Mouse (Mus musculus) midbrain, postnatal 0 days (tissue): ENCODE results near the gene Unc5a. TPM values are rescaled to one million over a fixed set of nuclear protein-coding genes. Genes with fewer than 3 reads are reported as not detected.
A peak's percentile ranks its signal among the peaks of the same experiment; 100 is the strongest.

Experiments
- ATAC-seq: fragments of 200-750 bp; cut with Nextera tagmentation; 2 replicates; pipeline ENCODE4 v1.8.0; 2017; ENCODE audit warnings: moderate number of reproducible peaks, mild to moderate bottlenecking, moderate TSS enrichment, moderate library complexity; ENCODE audit not compliant: low FRiP score
- DNase-seq: peaks from one replicate; pipeline ENCODE4 v3.0.0-alpha.2; 2015; ENCODE audit warnings: low spot score
- H3K27ac ChIP-seq: fragments of 300-500 bp; sonication (generic); 2 replicates; pipeline ENCODE4 v1.5.1; 2014; ENCODE audit warnings: low read depth, mild to moderate bottlenecking, low read length, mixed read lengths
- H3K27me3 ChIP-seq: fragments of 300-500 bp; sonication (generic); 2 replicates; pipeline ENCODE4 v1.6.1; 2014; ENCODE audit warnings: low read length, control low read depth, mixed read lengths; ENCODE audit not compliant: insufficient read depth
- H3K36me3 ChIP-seq: fragments of 300-500 bp; sonication (generic); 2 replicates; pipeline ENCODE4 v1.6.1; 2014; ENCODE audit warnings: low read length, control low read depth, mixed read lengths; ENCODE audit not compliant: insufficient read depth
- H3K4me1 ChIP-seq: fragments of 300-500 bp; sonication (generic); 2 replicates; pipeline ENCODE4 v1.6.1; 2014; ENCODE audit warnings: mild to moderate bottlenecking, control low read depth, antibody characterized with exemption, low read length, mixed read lengths; ENCODE audit not compliant: insufficient read depth
- H3K4me2 ChIP-seq: fragments of 300-500 bp; sonication (generic); 2 replicates; pipeline ENCODE4 v1.6.1; 2014; ENCODE audit warnings: low read depth, mild to moderate bottlenecking, low read length, mixed read lengths; ENCODE audit not compliant: poor library complexity, severe bottlenecking
- H3K4me3 ChIP-seq: fragments of 300-500 bp; sonication (generic); 2 replicates; pipeline ENCODE4 v1.5.1; 2014; ENCODE audit warnings: low read depth, mild to moderate bottlenecking, low read length, moderate library complexity
- H3K9ac ChIP-seq: fragments of 300-500 bp; sonication (generic); replicated peaks from 2 replicates; pipeline ENCODE4 v1.6.1; 2014; ENCODE audit warnings: mild to moderate bottlenecking, low read length, moderate library complexity, mixed read lengths; ENCODE audit not compliant: poor library complexity, severe bottlenecking
- H3K9me3 ChIP-seq: fragments of 300-500 bp; sonication (generic); 2 replicates; pipeline ENCODE4 v1.6.1; 2016; ENCODE audit warnings: low read length, control low read depth
- CTCF ChIP-seq: IDR thresholded peaks from 2 replicates; pipeline ENCODE4 v1.5.1; 2016; ENCODE audit warnings: antibody characterized with exemption, mild to moderate bottlenecking
- WGBS: fragments of 180-500 bp; shearing (Covaris S2); extraction: QIAGEN DNeasy Blood & Tissue Kit; methylation state at CpG from one replicate; pipeline ENCODE4 v1.1.7; 2014; 5-methylcytosine and 5-hydroxymethylcytosine counted together
- polyA plus RNA-seq: library from polyadenylated mRNA; unstranded; fragments of >200 nt; fragmentation: Nextera tagmentation; extraction: Ambion mirVana; gene quantifications from 2 replicates; pipeline ENCODE4 v1.2.1, GENCODE M21; 2015
- total RNA-seq: library from RNA; depleted of rRNA; stranded (reverse); fragments of >200 nt; gene quantifications from 2 replicates; pipeline ENCODE4 v1.2.3, GENCODE M21; 2014

The Unc5a gene
- total and polyA plus RNA-seq, 2 experiments from 2014 or later, result 14.3 to 29.0 TPM

DNA sequence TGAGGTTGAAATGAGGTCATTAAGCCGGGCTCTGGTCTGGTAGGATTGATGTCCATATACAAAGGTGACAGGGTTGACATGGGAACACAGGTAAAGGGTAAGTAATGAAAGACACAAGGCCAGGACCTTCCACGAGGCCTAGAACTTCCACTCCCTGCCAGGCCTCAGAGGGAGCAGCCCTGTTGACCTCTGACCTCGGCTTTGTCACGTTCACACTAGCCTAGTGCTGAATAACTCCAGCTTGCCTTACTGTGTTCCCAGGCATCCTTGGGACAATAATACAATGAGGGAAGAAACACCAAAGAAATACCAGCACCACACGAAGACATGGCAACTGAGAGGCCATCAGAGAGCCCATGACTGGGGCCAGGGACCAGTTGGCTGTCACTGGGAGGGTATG lies 29.5 kb upstream of the Unc5a start:
- no peak for TF ChIP-seq CTCF
- no peak overlapping the region for H3K27ac ChIP-seq
- DNase-seq (no peak), ATAC-seq (no peak)
- H3K4me1 ChIP-seq, result no peaks in the 10 kb centered on the region
- H3K4me2 ChIP-seq, result no peak overlapping the region
- 37% methylated on average over 5 of the region's 5 CpGs for WGBS
- H3K9ac ChIP-seq, result no peak overlapping the region
- no peaks in the 10 kb centered on the region for H3K9me3 ChIP-seq
- H3K36me3 ChIP-seq, result no peaks in the 10 kb centered on the region
- H3K27me3 ChIP-seq, result no peaks in the 10 kb centered on the region
- H3K4me3 ChIP-seq, result no peak overlapping the region

DNA sequence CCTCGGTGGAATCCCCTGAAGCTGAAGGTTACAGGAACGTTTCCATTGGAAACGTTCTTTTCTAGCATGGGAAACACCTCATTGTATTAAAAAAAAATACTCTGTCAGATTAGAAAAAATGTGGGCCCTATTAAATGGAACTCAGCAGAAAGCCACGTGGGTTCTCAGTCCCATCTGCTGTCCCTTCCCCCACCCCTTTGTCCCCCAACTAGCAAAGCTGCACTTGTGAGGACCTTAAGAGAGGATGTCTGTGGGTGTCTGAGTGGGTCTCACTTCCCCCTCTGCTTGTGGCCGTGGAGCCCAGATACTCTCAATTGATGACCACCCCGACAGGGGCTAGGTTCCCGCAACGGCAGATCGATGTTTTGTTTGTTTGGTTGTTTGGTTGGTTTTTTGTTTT lies 27.5 kb upstream of the Unc5a start:
- TF ChIP-seq CTCF, result no peak
- 72% methylated on average over 9 of the region's 9 CpGs for WGBS
- no peaks in the 10 kb centered on the region for H3K27me3 ChIP-seq
- no peaks in the 10 kb centered on the region for H3K4me1 ChIP-seq
- no peak for ATAC-seq
- H3K9ac ChIP-seq, result no peak overlapping the region
- no peak for DNase-seq
- no peaks in the 10 kb centered on the region for H3K9me3 ChIP-seq
- no peak overlapping the region for H3K27ac ChIP-seq
- no peak overlapping the region for H3K4me2 ChIP-seq
- H3K36me3 ChIP-seq, result no peaks in the 10 kb centered on the region
- H3K4me3 ChIP-seq, result no peak overlapping the region

DNA sequence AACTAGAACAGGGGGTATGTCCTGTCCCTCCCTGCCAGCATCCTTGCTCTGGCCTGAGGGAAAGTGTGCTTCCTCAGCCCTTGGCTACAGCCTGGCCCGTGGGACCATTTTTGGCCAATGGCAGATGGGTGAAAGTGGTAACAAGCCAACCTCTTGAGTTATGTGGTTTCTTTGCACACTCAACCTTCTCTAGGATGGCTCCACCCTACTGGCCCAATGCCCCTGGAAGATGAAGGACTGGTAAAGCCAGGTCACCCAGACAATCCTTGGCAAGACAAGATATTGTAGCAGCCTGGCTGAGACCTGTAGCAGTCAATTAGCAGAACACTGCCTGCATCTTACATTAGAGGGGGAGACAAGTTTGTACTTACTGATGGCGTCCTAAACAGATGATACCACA lies 25.5 kb upstream of the Unc5a start:
- no peak for DNase-seq
- no peaks in the 10 kb centered on the region for H3K36me3 ChIP-seq
- no peaks in the 10 kb centered on the region for H3K9me3 ChIP-seq
- H3K4me2 ChIP-seq, result no peak overlapping the region
- WGBS, result 82% methylated on average over 2 of the region's 2 CpGs
- H3K9ac ChIP-seq, result no peak overlapping the region
- H3K4me1 ChIP-seq, result no peaks in the 10 kb centered on the region
- no peak overlapping the region for H3K27ac ChIP-seq
- TF ChIP-seq CTCF, result no peak
- H3K4me3 ChIP-seq, result no peak overlapping the region
- no peaks in the 10 kb centered on the region for H3K27me3 ChIP-seq
- ATAC-seq, result no peak

DNA sequence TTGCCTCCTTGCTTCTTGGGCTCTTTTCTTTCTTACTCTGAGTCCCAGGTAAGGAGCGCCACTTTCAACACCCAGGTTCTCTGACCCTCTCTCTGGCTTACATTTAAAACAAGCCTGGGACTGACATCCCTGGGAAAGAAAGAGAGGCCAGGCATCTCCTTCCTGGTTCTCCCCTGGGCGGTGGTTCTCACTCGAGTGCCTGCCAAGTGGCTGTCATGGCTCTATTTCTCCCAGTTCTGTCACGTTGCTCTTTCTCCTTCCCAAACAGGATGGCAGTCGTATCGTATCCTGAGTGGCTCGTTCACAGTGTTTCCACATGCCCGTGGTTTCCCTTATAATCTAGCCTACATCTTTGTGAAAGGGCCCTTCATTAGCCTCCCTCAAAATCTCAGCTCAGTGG lies 23.7 kb upstream of the Unc5a start:
- no peaks in the 10 kb centered on the region for H3K36me3 ChIP-seq
- no peaks in the 10 kb centered on the region for H3K9me3 ChIP-seq
- no peak overlapping the region for H3K4me2 ChIP-seq
- DNase-seq (no peak), ATAC-seq (no peak)
- no peaks in the 10 kb centered on the region for H3K27me3 ChIP-seq
- no peaks in the 10 kb centered on the region for H3K4me1 ChIP-seq
- no peak overlapping the region for H3K4me3 ChIP-seq
- H3K9ac ChIP-seq, result no peak overlapping the region
- 69% methylated on average over 8 of the region's 8 CpGs for WGBS
- H3K27ac ChIP-seq, result no peak overlapping the region
- no peak for TF ChIP-seq CTCF

DNA sequence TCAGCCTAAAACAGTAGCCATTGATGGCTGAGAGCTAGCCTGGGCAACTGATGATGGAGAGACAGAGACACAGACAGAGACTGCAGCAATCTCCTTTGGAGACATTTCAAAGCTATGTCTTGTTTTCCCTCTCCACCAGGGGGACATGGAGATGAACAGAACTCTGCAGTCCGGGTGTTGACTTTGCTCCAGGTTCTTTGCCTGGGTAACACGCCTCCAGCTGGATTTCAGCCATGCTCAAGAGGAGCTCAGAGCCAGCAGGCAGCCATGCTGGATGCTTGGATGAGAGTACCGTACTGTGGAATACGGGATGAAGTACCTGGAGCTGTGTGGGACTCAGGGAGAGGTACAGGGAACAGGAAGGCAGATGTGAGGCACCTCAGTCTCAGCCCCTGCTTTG lies 22.6 kb upstream of the Unc5a start:
- WGBS, result 61% methylated on average over 4 of the region's 4 CpGs
- DNase-seq, result peak; percentile 83
- ATAC-seq, result no peak

DNA sequence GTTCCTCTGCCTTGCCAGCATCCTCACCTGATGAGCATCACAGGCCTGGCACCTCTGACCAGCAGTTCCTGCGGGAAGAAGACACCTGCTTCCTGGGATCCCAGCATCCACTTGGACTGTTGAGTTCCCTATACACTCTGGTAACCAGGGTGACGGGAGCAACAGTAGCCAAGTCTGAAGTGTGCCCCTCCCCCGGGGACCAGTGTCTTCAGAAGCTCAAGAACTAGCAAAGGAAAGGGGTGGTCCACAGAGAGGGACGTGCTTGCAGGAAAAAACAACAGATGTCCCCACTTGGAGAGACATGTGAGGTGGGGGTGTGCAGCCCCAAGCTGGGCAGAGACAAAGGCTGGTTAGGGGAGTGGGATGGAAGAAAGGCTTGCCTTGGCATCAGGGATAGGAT lies 19.1 kb upstream of the Unc5a start:
- peak; percentile 57 for DNase-seq
- 24% methylated on average over 4 of the region's 4 CpGs for WGBS
- no peaks in the 10 kb centered on the region for H3K27me3 ChIP-seq
- H3K4me1 ChIP-seq, result no peaks in the 10 kb centered on the region
- TF ChIP-seq CTCF, result no peak
- H3K9ac ChIP-seq, result no peak overlapping the region
- no peak overlapping the region for H3K27ac ChIP-seq
- H3K36me3 ChIP-seq, result no peaks in the 10 kb centered on the region
- 0 out of 2 replicates have a peak, but pooled peaks have one; percentile 27 for ATAC-seq
- H3K4me2 ChIP-seq, result no peak overlapping the region
- no peak overlapping the region for H3K4me3 ChIP-seq
- H3K9me3 ChIP-seq, result no peaks in the 10 kb centered on the region

More for the DNA sequence above, 22.6 kb upstream of the Unc5a start:
- Histone ChIP-seq H3K27ac (no peak overlapping the region), H3K36me3 (no peaks in the 10 kb centered on the region), H3K4me1 (no peaks in the 10 kb centered on the region), H3K9me3 (no peaks in the 10 kb centered on the region), H3K9ac (no peak overlapping the region), H3K27me3 (no peaks in the 10 kb centered on the region), H3K4me2 (no peak overlapping the region), H3K4me3 (no peak overlapping the region)
- TF ChIP-seq CTCF, result peak; percentile 52
